Mouse (Mus musculus) thymus, postnatal 0 days (tissue): ENCODE results near the gene Fam227b. TPM values are rescaled to one million over a fixed set of nuclear protein-coding genes. Genes with fewer than 3 reads are reported as not detected.

Experiments used
- DNase-seq: peaks from one replicate; pipeline ENCODE4 v3.0.0-alpha.2; 2015; ENCODE audit warnings: low spot score
- polyA plus RNA-seq: library from polyadenylated mRNA; unstranded; fragments of >200 nt; fragmentation: Nextera tagmentation; extraction: Ambion mirVana; gene quantifications from 2 replicates; pipeline ENCODE4 v1.2.1, GENCODE M21; 2015

Gene Fam227b
- polyA plus RNA-seq, 1 experiment from 2014 or later, result not detected

- no peak for DNase-seq
These were observed 90.6 kb downstream of the Fam227b start for GRCm38 (mm10) chr2:126061037-126061773.

- no peak for DNase-seq
These were observed 91.2 kb downstream of the Fam227b start for GRCm38 (mm10) chr2:126060595-126060994.

DNA sequence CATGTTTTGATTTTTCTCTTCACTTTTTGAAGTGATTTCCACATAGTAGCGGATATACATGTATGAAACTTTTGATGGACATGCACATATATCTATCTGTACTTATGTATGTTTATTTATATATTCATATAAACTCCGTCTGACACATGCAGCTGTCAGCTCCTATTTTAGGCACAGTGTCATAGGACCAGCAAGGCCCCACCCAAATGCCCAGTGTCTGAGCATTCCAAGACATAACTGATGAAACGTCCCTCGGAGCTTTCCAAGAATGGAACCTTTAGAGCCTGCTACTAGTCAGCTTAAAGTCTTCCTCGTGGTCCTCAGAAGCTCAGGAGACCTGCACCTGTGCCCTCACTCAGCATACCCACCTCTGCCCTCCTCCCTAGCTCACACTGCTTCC, 98.1 kb downstream of the Fam227b start:
- no peak for DNase-seq

DNA sequence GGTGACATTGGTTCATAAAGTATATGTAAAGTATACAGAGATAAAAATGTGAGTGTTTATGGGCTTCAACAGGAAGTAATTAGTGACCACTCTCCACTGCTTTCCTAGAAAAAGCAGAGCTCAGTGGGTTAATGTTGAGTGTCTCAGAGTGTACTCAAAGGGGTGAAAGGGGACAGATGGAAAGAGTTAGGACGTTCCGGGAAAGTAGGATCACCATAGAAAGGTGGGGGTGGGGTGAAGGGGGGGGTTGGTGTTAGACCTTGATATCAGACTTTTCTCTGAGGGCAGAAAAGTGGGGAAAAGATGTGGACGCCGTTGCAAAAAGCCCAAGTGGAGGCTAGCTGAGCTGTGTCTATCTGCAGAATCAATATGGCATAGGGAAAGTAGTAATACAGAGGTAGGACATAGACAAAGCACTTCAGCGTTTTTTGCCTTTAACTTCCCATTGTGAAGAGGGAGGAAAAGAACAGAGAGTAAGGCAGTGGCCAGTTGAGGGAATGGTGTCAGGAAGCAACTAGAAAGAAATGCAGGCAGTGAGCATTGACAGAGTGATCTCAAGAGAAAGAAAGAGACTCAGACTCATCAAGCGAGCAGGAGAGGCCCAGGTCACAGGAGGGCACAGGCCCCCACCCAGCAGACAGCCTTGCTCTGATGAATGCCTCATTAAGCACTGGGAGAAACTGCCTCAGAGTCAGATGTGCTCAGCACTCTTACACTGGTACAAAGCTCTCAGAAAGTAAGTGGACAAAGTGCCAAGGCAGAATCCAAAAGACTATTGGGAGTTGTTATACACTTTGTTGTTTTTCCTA, 98.9 kb downstream of the Fam227b start:
- no peak for DNase-seq

DNA sequence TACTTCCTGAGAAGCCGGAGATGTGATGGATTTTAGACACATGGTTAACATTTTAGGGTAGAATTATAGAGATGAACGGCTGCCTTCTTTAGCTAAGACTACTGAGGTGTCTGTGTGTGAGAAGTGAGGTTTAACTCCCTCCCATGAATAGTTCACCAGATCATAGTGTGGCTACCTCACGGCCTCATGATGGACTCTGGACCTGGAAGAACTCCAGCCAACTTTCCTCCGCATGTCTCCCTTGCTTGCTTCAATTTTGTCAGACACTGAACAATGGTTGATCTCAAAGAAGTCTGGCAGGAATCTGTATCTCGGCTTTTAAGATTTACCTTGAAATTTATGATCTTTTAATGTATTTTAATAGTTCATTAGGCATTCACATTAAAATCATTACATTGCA, 106.2 kb downstream of the Fam227b start:
- DNase-seq, result no peak

GRCm38 (mm10) chr2:126042674-126043073, 109.1 kb downstream of the Fam227b start:
- DNase-seq, result no peak

DNA sequence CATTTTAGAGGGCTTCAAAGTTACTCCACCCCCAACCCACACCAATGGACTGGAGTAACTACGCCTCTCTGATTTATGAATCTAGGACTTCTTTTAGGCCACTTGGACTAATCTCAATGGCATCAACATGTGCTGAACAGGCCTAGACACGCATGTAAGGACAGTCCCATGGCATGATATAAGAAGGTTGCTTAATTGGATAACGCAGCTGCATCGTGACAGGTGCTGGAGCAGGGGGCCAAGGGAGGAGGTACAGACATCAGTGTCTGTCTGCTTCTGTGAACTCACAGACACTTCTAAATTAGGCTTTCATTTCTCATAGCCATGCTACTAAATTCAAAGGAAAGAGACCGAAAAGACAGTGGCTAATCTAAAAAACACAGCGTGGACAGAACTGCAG, 110.6 kb downstream of the Fam227b start:
- no peak for DNase-seq

DNA sequence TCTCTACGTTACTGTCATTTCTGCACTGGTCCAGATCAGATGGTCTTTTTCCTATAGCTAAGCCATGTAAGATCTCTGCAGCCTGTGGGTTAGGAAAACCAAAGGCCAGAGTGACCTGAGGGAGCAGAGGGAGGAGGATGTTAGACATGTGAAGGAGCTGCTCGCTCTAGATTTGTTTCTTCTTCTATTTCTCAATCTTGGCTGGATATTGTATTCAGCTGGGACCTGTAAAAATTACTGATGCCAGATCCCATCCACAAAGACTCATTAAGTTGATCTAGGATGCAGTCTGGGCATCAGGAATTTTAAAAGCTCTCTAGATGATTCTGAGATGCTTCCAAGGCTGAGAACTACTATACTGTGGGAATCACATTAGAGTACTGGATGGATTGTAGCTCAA, 111.2 kb downstream of the Fam227b start:
- DNase-seq, result no peak

GRCm38 (mm10) chr2:126039414-126039891, 112.4 kb downstream of the Fam227b start:
- no peak for DNase-seq

GRCm38 (mm10) chr2:126038221-126039000, 113.4 kb downstream of the Fam227b start:
- no peak for DNase-seq

- no peak for DNase-seq
These were observed 115.7 kb downstream of the Fam227b start for GRCm38 (mm10) chr2:126036121-126036520.

GRCm38 (mm10) chr2:126035013-126035770, 116.6 kb downstream of the Fam227b start:
- DNase-seq, result no peak

- no peak for DNase-seq
These were observed 117.3 kb downstream of the Fam227b start, which contains the start of gene Fgf7 for GRCm38 (mm10) chr2:126034379-126035005. Gene Fgf7 (plus strand): TSS chr2:126034658.

DNA sequence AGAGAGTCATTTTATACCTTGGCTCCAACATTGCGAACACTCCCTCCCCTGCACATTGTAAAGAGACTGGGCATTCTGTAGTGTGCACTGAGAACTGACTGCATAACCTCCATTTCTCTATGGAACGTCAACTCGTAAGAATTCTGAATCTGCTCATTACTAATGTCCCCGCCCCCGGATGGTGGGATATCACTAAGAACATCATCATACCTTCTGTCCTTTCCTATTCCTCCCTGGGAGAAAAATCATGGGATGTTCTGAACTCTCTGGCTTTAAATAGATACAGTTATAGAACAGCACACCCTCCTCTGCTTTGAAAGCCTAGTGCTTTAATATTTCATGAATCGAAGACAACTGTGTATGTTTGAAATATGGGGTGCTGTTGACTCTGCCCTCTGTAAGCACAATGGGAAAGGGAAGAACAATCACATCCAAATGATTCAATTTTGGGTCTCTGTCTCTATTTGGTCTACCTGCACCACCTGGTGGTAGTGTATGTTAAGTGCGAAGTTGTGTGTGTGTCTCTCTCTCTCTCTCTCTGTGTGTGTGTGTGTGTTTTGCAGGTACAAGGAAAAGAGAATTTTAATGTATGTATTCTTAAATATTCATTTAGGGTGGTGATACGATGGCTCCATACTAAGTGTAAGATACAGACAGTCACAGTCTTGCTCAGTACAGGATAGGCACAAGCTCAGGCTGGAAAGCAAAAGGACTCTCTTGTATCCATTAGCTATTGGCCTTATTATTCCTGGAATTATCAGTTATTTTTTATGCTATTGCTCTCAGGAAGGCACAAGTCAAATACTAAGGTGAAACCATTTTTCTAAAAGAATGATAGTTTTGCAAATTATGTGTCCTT, 118.5 kb downstream of the Fam227b start:
- DNase-seq, result no peak

- DNase-seq, result no peak
These were observed 120.5 kb downstream of the Fam227b start for GRCm38 (mm10) chr2:126031186-126031900.

GRCm38 (mm10) chr2:126015763-126016473, 135.9 kb downstream of the Fam227b start:
- DNase-seq, result no peak

DNA sequence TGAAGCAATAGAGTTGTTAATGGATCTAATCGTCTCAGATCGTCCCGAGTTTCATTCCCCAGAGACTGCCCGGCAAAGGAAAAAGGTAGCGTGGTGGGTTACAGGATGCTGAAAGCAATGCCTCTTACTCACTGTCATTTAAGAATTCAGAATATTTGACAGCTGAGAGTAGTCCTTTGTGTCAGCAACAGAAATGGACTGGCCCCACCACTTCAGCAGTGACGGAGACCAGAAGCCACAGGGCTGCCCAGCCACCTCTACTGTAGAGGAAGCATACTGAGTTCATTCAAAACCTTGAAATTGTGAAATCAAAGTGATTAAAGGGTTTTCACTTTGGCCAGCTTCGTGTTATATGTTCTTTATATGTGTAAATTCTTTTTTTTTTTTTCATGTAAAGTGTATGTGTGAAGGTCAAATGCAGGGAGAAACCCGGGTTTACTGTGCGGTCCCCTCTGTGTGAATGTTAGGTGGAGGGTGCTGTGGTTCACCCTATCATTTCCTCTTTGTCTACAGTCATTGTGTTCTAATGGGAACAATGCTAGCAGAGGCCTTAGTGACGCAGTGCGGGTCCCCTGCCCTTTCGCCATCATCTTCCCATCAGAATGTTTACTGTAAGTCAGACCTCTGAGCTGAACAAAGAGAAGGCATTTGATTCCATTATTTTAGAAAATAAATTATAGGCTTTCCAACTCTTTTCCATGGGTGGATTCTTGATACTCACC, 136.7 kb downstream of the Fam227b start:
- DNase-seq, result no peak
